Mouse (Mus musculus): ENCODE results near the gene Itsn2.

DNA sequence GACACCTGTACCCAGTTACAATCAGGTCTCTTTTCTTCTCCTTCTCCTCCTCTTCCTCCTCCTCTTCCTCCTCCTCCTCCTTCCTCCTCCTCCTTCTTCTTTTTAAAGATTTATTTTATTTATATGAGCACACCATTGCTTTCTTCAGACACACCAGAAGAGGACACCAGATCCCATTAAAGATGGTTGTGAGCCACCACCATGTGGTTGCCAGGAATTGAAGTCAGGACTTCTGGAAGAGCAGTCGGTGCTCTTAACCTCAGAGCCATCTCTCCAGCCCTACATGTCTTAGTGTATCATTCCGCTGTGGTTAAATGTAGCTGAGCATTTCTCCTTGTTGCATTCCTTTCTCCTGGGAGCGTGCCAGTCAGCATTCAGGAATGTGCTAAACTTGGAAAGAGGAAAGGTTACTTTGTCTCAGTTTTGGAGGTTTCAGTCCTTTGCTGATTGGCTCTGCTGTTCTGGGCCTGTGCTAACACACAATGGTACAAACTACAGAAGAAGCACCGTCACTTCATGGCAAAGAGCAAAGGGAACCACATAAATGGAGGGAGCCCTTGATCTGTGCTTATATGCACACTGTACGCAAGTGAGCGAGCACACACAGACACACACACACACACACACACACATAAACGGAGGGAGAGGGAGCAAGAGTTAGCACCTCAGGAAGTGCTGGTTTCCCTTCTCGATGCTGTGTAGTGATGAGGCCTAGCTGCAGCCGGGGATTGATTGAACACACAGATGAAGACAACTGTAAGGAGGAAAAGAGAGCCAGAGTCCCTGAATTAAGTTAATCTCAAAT, 33.8 kb upstream of the Itsn2 start:
- no peak for TF ChIP-seq CTCF (IDR thresholded peaks at IDR 0.05; ENCODE audit: control insufficient read depth, insufficient read depth, insufficient replicate concordance, low read depth, low read length)
- TF ChIP-seq POLR2A (IDR thresholded peaks at IDR 0.05; ENCODE audit: control insufficient read depth, low read depth, low read length) = no peak
